Mouse (Mus musculus): ENCODE data around the gene Fads1. TPM values are rescaled to one million over a fixed set of nuclear protein-coding genes. Genes with fewer than 3 reads are reported as not detected.
"Not testable (repeated sequence)": the region's sequence is repeated elsewhere in the genome, so short reads cannot be mapped to it uniquely, and the experiment has no call there.

The Fads1 gene
- polyA plus RNA-seq, 1 experiment from 2014 or later, result 201 TPM

GRCm38 (mm10) chr19:10168441-10168840, 14.2 kb upstream of the Fads1 start:
- no peak overlapping the region for H3K27ac ChIP-seq (replicated peaks)
- 90% methylated on average over 3 of the region's 3 CpGs for WGBS
- H3K4me2 ChIP-seq (replicated peaks), result no peak overlapping the region
- H3K36me3 ChIP-seq, result no peaks in the 10 kb centered on the region
- H3K27me3 ChIP-seq, result no peaks in the 10 kb centered on the region
- ATAC-seq (ENCODE audit: low FRiP score, low read depth), result no peak
- no peaks in the 10 kb centered on the region for H3K9me3 ChIP-seq
- H3K9ac ChIP-seq (replicated peaks), result no peak overlapping the region
- no peak overlapping the region for H3K4me3 ChIP-seq
- H3K4me1 ChIP-seq, result no peaks in the 10 kb centered on the region

GRCm38 (mm10) chr19:10169179-10169578, 13.5 kb upstream of the Fads1 start:
- Histone ChIP-seq H3K27me3 (no peaks in the 10 kb centered on the region), H3K27ac (replicated peaks) (no peak overlapping the region), H3K4me2 (replicated peaks) (no peak overlapping the region), H3K36me3 (no peaks in the 10 kb centered on the region), H3K4me3 (no peak overlapping the region), H3K4me1 (no peaks in the 10 kb centered on the region), H3K9ac (replicated peaks) (no peak overlapping the region), H3K9me3 (no peaks in the 10 kb centered on the region)
- ATAC-seq (ENCODE audit: low FRiP score, low read depth), result no peak

GRCm38 (mm10) chr19:10169692-10170330, 12.9 kb upstream of the Fads1 start:
- 83% methylated on average over 3 of the region's 3 CpGs for WGBS
- not testable (repeated sequence) for ATAC-seq (ENCODE audit: low FRiP score, low read depth); H3K4me2 ChIP-seq (replicated peaks); H3K9me3 ChIP-seq; H3K27me3 ChIP-seq; H3K4me3 ChIP-seq; H3K36me3 ChIP-seq; H3K9ac ChIP-seq (replicated peaks); H3K27ac ChIP-seq (replicated peaks); H3K4me1 ChIP-seq

GRCm38 (mm10) chr19:10170466-10170865, 12.2 kb upstream of the Fads1 start:
- no peak overlapping the region for H3K4me2 ChIP-seq (replicated peaks)
- no peaks in the 10 kb centered on the region for H3K36me3 ChIP-seq
- no peak for ATAC-seq (ENCODE audit: low FRiP score, low read depth)
- no peaks in the 10 kb centered on the region for H3K27me3 ChIP-seq
- no peak overlapping the region for H3K27ac ChIP-seq (replicated peaks)
- no peaks in the 10 kb centered on the region for H3K4me1 ChIP-seq
- H3K9ac ChIP-seq (replicated peaks), result no peak overlapping the region
- WGBS, result 16% methylated on average over 1 of the region's 1 CpGs
- H3K9me3 ChIP-seq, result no peaks in the 10 kb centered on the region
- no peak overlapping the region for H3K4me3 ChIP-seq

GRCm38 (mm10) chr19:10171359-10171758, 11.3 kb upstream of the Fads1 start:
- Histone ChIP-seq H3K4me2 (replicated peaks) (no peak overlapping the region), H3K4me3 (no peak overlapping the region), H3K9me3 (no peaks in the 10 kb centered on the region), H3K4me1 (no peaks in the 10 kb centered on the region), H3K9ac (replicated peaks) (no peak overlapping the region), H3K27ac (replicated peaks) (no peak overlapping the region), H3K27me3 (no peaks in the 10 kb centered on the region), H3K36me3 (no peaks in the 10 kb centered on the region)
- WGBS, result 91% methylated on average over 7 of the region's 7 CpGs
- ATAC-seq (ENCODE audit: low FRiP score, low read depth), result no peak

GRCm38 (mm10) chr19:10171846-10172245, 10.8 kb upstream of the Fads1 start:
- Histone ChIP-seq H3K4me2 (replicated peaks) (no peak overlapping the region), H3K4me1 (no peaks in the 10 kb centered on the region), H3K36me3 (no peaks in the 10 kb centered on the region), H3K27me3 (no peaks in the 10 kb centered on the region), H3K27ac (replicated peaks) (no peak overlapping the region), H3K9me3 (no peaks in the 10 kb centered on the region), H3K9ac (replicated peaks) (no peak overlapping the region), H3K4me3 (no peak overlapping the region)
- ATAC-seq (ENCODE audit: low FRiP score, low read depth), result no peak

- Histone ChIP-seq H3K4me2 (replicated peaks) (no peak overlapping the region), H3K27ac (replicated peaks) (no peak overlapping the region), H3K9ac (replicated peaks) (no peak overlapping the region), H3K9me3 (no peaks in the 10 kb centered on the region), H3K36me3 (no peaks in the 10 kb centered on the region), H3K27me3 (no peaks in the 10 kb centered on the region), H3K4me1 (no peaks in the 10 kb centered on the region), H3K4me3 (no peak overlapping the region)
- 91% methylated on average over 5 of the region's 5 CpGs for WGBS
- no peak for ATAC-seq (ENCODE audit: low FRiP score, low read depth)
Observed at GRCm38 (mm10) chr19:10173116-10173718, 9.5 kb upstream of the Fads1 start.

GRCm38 (mm10) chr19:10173844-10174539, 8.7 kb upstream of the Fads1 start:
- Histone ChIP-seq H3K4me3 (no peak overlapping the region), H3K27me3 (no peaks in the 10 kb centered on the region), H3K4me2 (replicated peaks) (no peak overlapping the region), H3K9me3 (no peaks in the 10 kb centered on the region), H3K27ac (replicated peaks) (no peak overlapping the region), H3K36me3 (no peaks in the 10 kb centered on the region), H3K4me1 (no peaks in the 10 kb centered on the region), H3K9ac (replicated peaks) (no peak overlapping the region)
- WGBS, result 90% methylated on average over 7 of the region's 7 CpGs
- ATAC-seq (ENCODE audit: low FRiP score, low read depth), result no peak

- H3K4me3 ChIP-seq, result no peak overlapping the region
- WGBS, result 83% methylated on average over 4 of the region's 4 CpGs
- H3K9me3 ChIP-seq, result no peaks in the 10 kb centered on the region
Observed at GRCm38 (mm10) chr19:10174956-10175355, 7.7 kb upstream of the Fads1 start.

GRCm38 (mm10) chr19:10176477-10176876, 6.2 kb upstream of the Fads1 start:
- Histone ChIP-seq H3K27ac (replicated peaks) (no peak overlapping the region), H3K4me2 (replicated peaks) (no peak overlapping the region), H3K36me3 (no peaks in the 10 kb centered on the region), H3K9ac (replicated peaks) (no peak overlapping the region), H3K27me3 (no peaks in the 10 kb centered on the region), H3K4me3 (no peak overlapping the region), H3K4me1 (no peaks in the 10 kb centered on the region), H3K9me3 (no peaks in the 10 kb centered on the region)
- 47% methylated on average over 1 of the region's 1 CpGs for WGBS
- ATAC-seq (ENCODE audit: low FRiP score, low read depth), result no peak

More at GRCm38 (mm10) chr19:10174956-10175355, 7.7 kb upstream of the Fads1 start:
- no peak overlapping the region for H3K4me2 ChIP-seq (replicated peaks)
- H3K36me3 ChIP-seq, result no peaks in the 10 kb centered on the region
- no peaks in the 10 kb centered on the region for H3K27me3 ChIP-seq
- H3K27ac ChIP-seq (replicated peaks), result no peak overlapping the region
- no peak for ATAC-seq (ENCODE audit: low FRiP score, low read depth)
- H3K4me1 ChIP-seq, result no peaks in the 10 kb centered on the region
- H3K9ac ChIP-seq (replicated peaks), result no peak overlapping the region

- Histone ChIP-seq H3K4me2 (replicated peaks) (no peak overlapping the region), H3K9ac (replicated peaks) (no peak overlapping the region), H3K4me3 (no peak overlapping the region), H3K4me1 (0 out of 2 replicates have a peak, but pooled peaks cover under 1% of the 10 kb centered on the region), H3K36me3 (no peaks in the 10 kb centered on the region), H3K9me3 (no peaks in the 10 kb centered on the region), H3K27me3 (no peaks in the 10 kb centered on the region), H3K27ac (replicated peaks) (no peak overlapping the region)
- WGBS, result 77% methylated on average over 7 of the region's 7 CpGs
- no peak for ATAC-seq (ENCODE audit: low FRiP score, low read depth)
Observed at GRCm38 (mm10) chr19:10176941-10177372, 5.7 kb upstream of the Fads1 start.

GRCm38 (mm10) chr19:10181225-10181624, 1.5 kb upstream of the Fads1 start:
- Histone ChIP-seq H3K9ac (replicated peaks) (no peak overlapping the region), H3K4me2 (replicated peaks) (no peak overlapping the region), H3K4me1 (peaks cover 29% of the 10 kb centered on the region), H3K36me3 (peaks cover 14% of the 10 kb centered on the region), H3K4me3 (no peak overlapping the region), H3K27ac (replicated peaks) (no peak overlapping the region), H3K27me3 (no peaks in the 10 kb centered on the region), H3K9me3 (no peaks in the 10 kb centered on the region)
- ATAC-seq (ENCODE audit: low FRiP score, low read depth), result no peak
- WGBS, result 93% methylated on average over 7 of the region's 7 CpGs

All from midbrain, embryonic 12.5 days (tissue).